Mouse (Mus musculus) intestine, postnatal 0 days (tissue): ENCODE results near the gene Olfr47. TPM values are rescaled to one million over a fixed set of nuclear protein-coding genes. Genes with fewer than 3 reads are reported as not detected.
"Not testable (repeated sequence)": the region's sequence is repeated elsewhere in the genome, so short reads cannot be mapped to it uniquely, and the experiment has no call there.

ENCODE experiments used
- ATAC-seq: fragments of 200-750 bp; cut with Nextera tagmentation; 2 replicates; pipeline ENCODE4 v1.8.0; 2017; ENCODE audit warnings: mild to moderate bottlenecking, moderate TSS enrichment, moderate library complexity
- H3K27ac ChIP-seq: fragments of 300-500 bp; sonication (generic); 2 replicates; pipeline ENCODE4 v1.5.1; 2014; ENCODE audit warnings: mild to moderate bottlenecking, low read depth, low read length, moderate library complexity
- H3K27me3 ChIP-seq: fragments of 300-500 bp; sonication (generic); replicated peaks from 2 replicates; pipeline ENCODE4 v1.6.1; 2014; ENCODE audit warnings: low read length, mixed read lengths; ENCODE audit not compliant: control insufficient read depth, insufficient read depth
- H3K36me3 ChIP-seq: fragments of 300-500 bp; sonication (generic); 2 replicates; pipeline ENCODE4 v1.6.1; 2014; ENCODE audit warnings: mild to moderate bottlenecking, moderate library complexity; ENCODE audit not compliant: control insufficient read depth, insufficient read depth
- H3K4me1 ChIP-seq: fragments of 300-500 bp; sonication (generic); replicated peaks from 2 replicates; pipeline ENCODE4 v1.6.1; 2014; ENCODE audit warnings: antibody characterized with exemption, low read length, mixed read lengths; ENCODE audit not compliant: control insufficient read depth, insufficient read depth
- H3K4me2 ChIP-seq: fragments of 300-500 bp; sonication (generic); replicated peaks from 2 replicates; pipeline ENCODE4 v1.6.1; 2014; ENCODE audit warnings: low read depth, mild to moderate bottlenecking, moderate library complexity
- H3K4me3 ChIP-seq: fragments of 300-500 bp; sonication (generic); 2 replicates; pipeline ENCODE4 v1.5.1; 2014; ENCODE audit warnings: low read depth, low read length
- H3K9ac ChIP-seq: fragments of 300-500 bp; sonication (generic); 2 replicates; pipeline ENCODE4 v1.6.1; 2014; ENCODE audit warnings: mild to moderate bottlenecking, low read depth, low read length
- H3K9me3 ChIP-seq: fragments of 300-500 bp; sonication (generic); 2 replicates; pipeline ENCODE4 v1.6.1; 2016; ENCODE audit warnings: mixed run types; ENCODE audit not compliant: control insufficient read depth
- CTCF ChIP-seq: sonication (generic); IDR thresholded peaks from 2 replicates; pipeline ENCODE4 v1.5.1; 2016; ENCODE audit warnings: low read depth, mild to moderate bottlenecking, control low read depth, antibody characterized with exemption, moderate library complexity
- WGBS: fragments of 180-500 bp; shearing (Covaris S2); extraction: QIAGEN DNeasy Blood & Tissue Kit; methylation state at CpG from one replicate; pipeline ENCODE4 v1.1.7; 2014; 5-methylcytosine and 5-hydroxymethylcytosine counted together
- polyA plus RNA-seq: library from polyadenylated mRNA; unstranded; fragments of >200 nt; fragmentation: Nextera tagmentation; extraction: Ambion mirVana; gene quantifications from 2 replicates; pipeline ENCODE4 v1.2.1, GENCODE M21; 2015

The Olfr47 gene
- not detected in 2 replicates for polyA plus RNA-seq

- H3K36me3 ChIP-seq, H3K27me3 ChIP-seq, H3K9ac ChIP-seq, ATAC-seq, H3K4me1 ChIP-seq, H3K4me3 ChIP-seq, H3K27ac ChIP-seq, H3K4me2 ChIP-seq, H3K9me3 ChIP-seq: not testable (repeated sequence)
- 77% methylated on average over 1 of the region's 1 CpGs for WGBS
Measured at GRCm38 (mm10) chr6:43231255-43231654, at the start of gene Olfr47. Gene Olfr47, plus strand, starts transcription at chr6:43231529.

GRCm38 (mm10) chr6:43190986-43191385 is 40.3 kb upstream of the Olfr47 start:
- no peak overlapping the region for H3K9ac ChIP-seq
- H3K36me3 ChIP-seq, result no peaks in the 10 kb centered on the region
- WGBS, result 64% methylated on average over 3 of the region's 3 CpGs
- no peaks in the 10 kb centered on the region for H3K4me1 ChIP-seq
- TF ChIP-seq CTCF, result no peak
- no peaks in the 10 kb centered on the region for H3K27me3 ChIP-seq
- H3K9me3 ChIP-seq, result no peaks in the 10 kb centered on the region
- H3K4me2 ChIP-seq, result no peak overlapping the region
- no peak overlapping the region for H3K27ac ChIP-seq
- no peak overlapping the region for H3K4me3 ChIP-seq
- no peak for ATAC-seq

GRCm38 (mm10) chr6:43196781-43197180 is 34.5 kb upstream of the Olfr47 start, which contains the start of gene Olfr435:
Gene Olfr435, plus strand, starts transcription at chr6:43197146.
- no peak within 1 kb of the TSS for H3K4me2 ChIP-seq
- H3K4me3 ChIP-seq, result no peak within 1 kb of the TSS
- no peak within 1 kb of the TSS for H3K27ac ChIP-seq
- TF ChIP-seq CTCF, result no peak
- ATAC-seq, result no peak
- no peak within 1 kb of the TSS for H3K9ac ChIP-seq
- H3K9me3 ChIP-seq, result no peaks in the 10 kb centered on the region
- H3K4me1 ChIP-seq, result no peaks in the 10 kb centered on the region
- H3K36me3 ChIP-seq, result no peaks in the 10 kb centered on the region
- H3K27me3 ChIP-seq, result no peaks in the 10 kb centered on the region

- Histone ChIP-seq H3K4me1 (no peaks in the 10 kb centered on the region), H3K27me3 (no peaks in the 10 kb centered on the region), H3K9me3 (no peaks in the 10 kb centered on the region), H3K36me3 (no peaks in the 10 kb centered on the region), H3K4me2 (no peak overlapping the region), H3K4me3 (no peak overlapping the region), H3K27ac (no peak overlapping the region), H3K9ac (no peak overlapping the region)
- WGBS, result 54% methylated on average over 3 of the region's 3 CpGs
- no peak for TF ChIP-seq CTCF
- no peak for ATAC-seq
Measured at GRCm38 (mm10) chr6:43198094-43198493, 33.2 kb upstream of the Olfr47 start.

- no peak overlapping the region for H3K27ac ChIP-seq
- H3K4me2 ChIP-seq, result no peak overlapping the region
- H3K9ac ChIP-seq, result no peak overlapping the region
- no peaks in the 10 kb centered on the region for H3K9me3 ChIP-seq
- no peak for TF ChIP-seq CTCF
- H3K27me3 ChIP-seq, result no peaks in the 10 kb centered on the region
- no peak for ATAC-seq
- H3K4me3 ChIP-seq, result no peak overlapping the region
- no peaks in the 10 kb centered on the region for H3K4me1 ChIP-seq
- H3K36me3 ChIP-seq, result no peaks in the 10 kb centered on the region
Measured at GRCm38 (mm10) chr6:43202786-43203185, 28.5 kb upstream of the Olfr47 start.

GRCm38 (mm10) chr6:43205355-43205754 is 26.0 kb upstream of the Olfr47 start:
- H3K36me3 ChIP-seq, result no peaks in the 10 kb centered on the region
- no peaks in the 10 kb centered on the region for H3K4me1 ChIP-seq
- H3K27ac ChIP-seq, result no peak overlapping the region
- H3K27me3 ChIP-seq, result no peaks in the 10 kb centered on the region
- no peak for ATAC-seq
- H3K4me3 ChIP-seq, result no peak overlapping the region
- no peak for TF ChIP-seq CTCF
- no peak overlapping the region for H3K4me2 ChIP-seq
- no peaks in the 10 kb centered on the region for H3K9me3 ChIP-seq
- WGBS, result 52% methylated on average over 2 of the region's 2 CpGs
- no peak overlapping the region for H3K9ac ChIP-seq

GRCm38 (mm10) chr6:43212873-43213272 is 18.5 kb upstream of the Olfr47 start, which contains the start of gene Olfr434:
Gene Olfr434, plus strand, starts transcription at chr6:43213021.
- H3K4me2 ChIP-seq, H3K9ac ChIP-seq, H3K4me1 ChIP-seq, H3K27me3 ChIP-seq, H3K9me3 ChIP-seq, H3K4me3 ChIP-seq, H3K36me3 ChIP-seq, ATAC-seq, H3K27ac ChIP-seq: not testable (repeated sequence)
